Mouse (Mus musculus) CD4-positive, CD25-positive, alpha-beta regulatory T cell, adult 2 months (primary cell): ENCODE measurements around the gene Dmac2.

Source experiments
- DNase-seq: peaks from one replicate; pipeline ENCODE4 v3.0.0-alpha.2; 2012; ENCODE audit warnings: low read depth, low spot score

Gene Dmac2

DNA sequence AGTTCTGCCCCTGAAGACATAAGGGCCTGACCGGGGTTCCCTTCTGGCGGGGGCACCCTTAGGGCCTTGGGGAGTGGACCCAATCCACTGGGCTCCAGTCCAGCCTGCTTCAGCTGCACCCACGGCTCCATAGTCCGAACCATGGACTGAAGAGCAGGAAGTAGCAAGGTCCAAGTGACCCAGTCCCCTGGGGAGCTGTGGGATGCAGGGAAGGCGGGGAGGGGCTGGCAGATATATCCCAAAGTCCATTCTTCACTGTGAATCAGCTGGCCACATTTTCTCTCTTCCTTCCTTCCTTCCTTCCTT, 3.6 kb upstream of the Dmac2 start, which contains the start of gene Erich4:
Gene Erich4, minus strand, starts transcription at position 187 of the 306 bp plus-strand sequence.
- DNase-seq = no peak

- DNase-seq = no peak
Observed at GRCm38 (mm10) chr7:25617376-25618160, 1.6 kb upstream of the Dmac2 start.

GRCm38 (mm10) chr7:25619722-25619991, 443 bp downstream of the Dmac2 start:
- DNase-seq = no peak

DNA sequence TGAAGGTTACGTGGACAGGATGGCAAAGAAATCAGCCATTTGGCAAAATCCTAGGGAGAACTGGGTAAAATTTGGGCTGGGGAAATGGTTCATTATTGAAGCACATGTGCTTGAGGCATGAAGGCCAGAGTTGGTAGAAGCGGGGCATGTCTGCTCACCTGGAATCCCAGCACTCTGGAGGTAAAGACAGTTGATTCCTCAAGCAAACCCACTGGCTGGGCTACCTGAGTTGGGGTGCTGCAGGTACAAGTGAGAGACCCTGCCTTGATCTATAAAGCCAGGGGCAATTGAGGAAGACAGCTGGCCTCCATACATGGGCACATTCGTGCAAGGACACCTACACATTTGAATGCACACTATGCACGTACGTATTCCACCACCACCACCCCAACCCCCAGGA, 887 bp downstream of the Dmac2 start:
- no peak for DNase-seq

DNA sequence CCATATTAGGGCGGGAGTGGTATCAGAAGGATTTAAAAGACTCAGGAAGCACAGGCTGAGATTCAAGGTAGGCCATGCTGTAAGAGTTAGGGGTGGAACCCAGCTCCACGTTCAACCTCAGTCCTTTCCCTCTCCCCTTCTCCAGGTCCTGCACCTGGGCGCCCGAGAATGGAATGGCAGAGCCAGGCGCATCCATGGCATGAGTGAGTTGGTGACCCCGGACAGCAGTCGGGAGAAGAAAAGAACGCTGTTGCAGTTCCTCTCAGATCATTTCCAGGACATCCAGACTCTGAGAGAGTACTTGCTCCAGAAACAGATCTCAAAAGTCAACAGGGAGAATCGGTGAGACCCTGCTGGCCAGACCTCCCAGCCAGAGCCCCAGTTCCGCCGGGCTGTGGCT, 1.5 kb downstream of the Dmac2 start:
- DNase-seq = no peak

GRCm38 (mm10) chr7:25623857-25624370, 4.7 kb downstream of the Dmac2 start:
- no peak for DNase-seq

GRCm38 (mm10) chr7:25624851-25625250, 5.6 kb downstream of the Dmac2 start:
- no peak for DNase-seq

DNA sequence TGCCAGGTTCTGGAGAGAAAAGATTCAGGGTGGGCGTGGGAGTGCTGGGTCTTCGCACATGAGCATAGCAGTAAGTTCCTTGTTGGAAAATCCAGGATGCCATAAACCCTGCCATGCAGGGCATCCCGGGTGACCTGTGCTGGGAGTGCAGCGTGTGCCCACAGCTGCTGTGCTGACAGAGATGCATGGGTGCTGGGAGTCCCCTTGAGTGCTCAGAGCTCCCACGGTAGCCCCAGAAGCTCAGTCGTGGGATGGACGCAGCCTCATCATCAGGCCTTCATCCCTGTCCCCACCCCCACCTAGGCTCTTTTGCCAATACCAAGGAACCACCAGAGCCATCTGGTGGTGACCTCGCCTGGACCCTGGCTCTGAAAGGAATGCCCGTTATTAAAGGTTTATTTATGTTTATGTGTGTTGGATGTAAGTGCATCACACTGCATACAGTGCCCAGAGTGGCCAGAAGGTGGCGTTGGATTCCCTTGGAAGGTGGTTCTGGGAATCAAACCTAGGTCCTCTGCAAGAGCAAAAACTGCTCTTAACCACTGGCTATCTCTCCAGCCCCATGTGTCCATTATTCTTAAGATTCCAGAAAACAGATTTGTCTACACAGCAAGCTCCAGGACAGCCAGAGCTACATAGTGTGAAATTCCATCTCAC, 6.5 kb downstream of the Dmac2 start:
- peak; percentile 57 for DNase-seq

- DNase-seq = peak; percentile 30
Observed at GRCm38 (mm10) chr7:25626509-25627430, 7.6 kb downstream of the Dmac2 start, which contains the start of gene B3gnt8. Gene B3gnt8, plus strand, starts transcription at chr7:25626654.

DNA sequence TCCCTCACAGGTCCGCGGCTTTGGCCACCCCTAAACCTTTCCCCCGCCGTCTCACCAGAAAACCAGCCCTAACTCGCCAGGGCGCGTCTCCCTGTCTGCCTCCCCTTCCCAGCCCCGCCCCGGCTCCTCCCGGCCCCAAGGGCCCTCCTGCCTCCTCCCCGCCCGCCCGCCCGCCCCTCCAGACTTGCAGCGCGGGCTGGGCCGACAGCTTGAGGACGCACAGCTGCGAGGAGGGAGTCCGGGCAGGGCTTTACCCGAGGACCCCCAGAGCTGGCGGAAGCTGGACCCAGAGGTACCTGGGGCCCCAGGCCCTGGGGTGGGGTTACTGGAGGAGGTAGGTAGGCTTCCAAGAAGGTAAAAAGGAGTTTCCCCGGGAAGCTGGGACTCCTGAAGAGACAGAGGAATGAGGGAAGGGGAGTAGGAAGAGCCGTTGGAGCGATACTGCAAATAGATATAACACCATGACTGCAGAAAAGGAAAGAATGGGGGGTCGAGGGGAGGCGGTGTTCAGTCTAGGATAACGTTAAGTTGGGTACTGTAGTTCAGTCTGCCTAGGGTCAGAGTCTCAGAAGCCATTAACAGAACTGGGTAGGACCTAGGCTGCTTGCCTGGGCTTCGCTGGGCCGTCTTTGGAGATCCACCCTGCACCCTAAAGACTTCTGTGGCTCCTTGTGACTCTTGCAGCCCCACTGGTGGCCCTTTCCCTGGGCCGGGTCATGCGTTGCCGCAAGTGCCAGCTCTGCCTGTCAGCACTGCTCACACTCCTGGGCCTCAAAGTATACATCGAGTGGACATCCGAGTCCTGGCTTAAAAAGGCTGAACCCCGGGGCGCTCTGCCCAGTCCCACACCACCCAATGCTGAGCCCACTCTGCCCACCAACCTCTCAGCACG, 8.5 kb downstream of the Dmac2 start:
- peak; percentile 33 for DNase-seq

DNA sequence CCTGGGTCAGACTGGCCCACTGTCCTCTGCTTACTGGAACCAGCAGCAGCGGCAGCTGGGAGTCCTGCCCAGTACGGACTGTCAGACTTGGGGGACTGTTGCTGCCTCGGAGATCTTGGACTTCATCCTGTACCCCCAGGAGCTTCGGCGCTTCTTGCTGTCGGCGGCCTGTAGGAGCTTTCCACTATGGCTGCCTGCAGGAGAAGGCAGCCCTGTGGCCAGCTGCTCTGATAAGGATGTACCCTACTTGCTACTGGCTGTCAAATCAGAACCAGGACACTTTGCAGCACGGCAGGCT, 9.1 kb downstream of the Dmac2 start:
- no peak for DNase-seq

- DNase-seq = no peak
Observed at GRCm38 (mm10) chr7:25632679-25633078, 13.5 kb downstream of the Dmac2 start.

GRCm38 (mm10) chr7:25636373-25636772, 17.2 kb downstream of the Dmac2 start:
- no peak for DNase-seq

DNA sequence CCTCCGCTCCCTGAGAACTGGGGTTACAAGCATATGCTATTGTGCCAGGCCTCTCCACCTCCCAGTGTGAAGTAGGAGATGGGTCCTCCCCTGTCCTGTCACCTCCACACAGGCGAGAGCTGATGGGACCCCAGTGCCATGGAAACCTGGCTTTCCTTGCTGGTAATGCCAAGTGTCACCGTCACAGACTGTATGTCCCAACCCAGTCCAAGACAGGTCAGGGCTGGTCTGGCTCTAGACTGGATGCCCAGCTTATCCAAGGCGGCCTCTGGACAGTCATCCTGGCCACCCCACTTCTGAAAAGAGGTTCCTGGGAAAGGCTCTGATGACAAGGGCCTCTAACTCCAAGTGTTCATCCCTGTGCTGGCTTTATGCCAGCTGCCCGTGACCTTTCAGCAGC, 17.9 kb downstream of the Dmac2 start:
- no peak for DNase-seq

- no peak for DNase-seq
Observed at GRCm38 (mm10) chr7:25639754-25640153, 20.5 kb downstream of the Dmac2 start.

GRCm38 (mm10) chr7:25644136-25644535, 24.9 kb downstream of the Dmac2 start:
- DNase-seq = peak; percentile 36

GRCm38 (mm10) chr7:25644631-25645030, 25.4 kb downstream of the Dmac2 start:
- DNase-seq = no peak

DNA sequence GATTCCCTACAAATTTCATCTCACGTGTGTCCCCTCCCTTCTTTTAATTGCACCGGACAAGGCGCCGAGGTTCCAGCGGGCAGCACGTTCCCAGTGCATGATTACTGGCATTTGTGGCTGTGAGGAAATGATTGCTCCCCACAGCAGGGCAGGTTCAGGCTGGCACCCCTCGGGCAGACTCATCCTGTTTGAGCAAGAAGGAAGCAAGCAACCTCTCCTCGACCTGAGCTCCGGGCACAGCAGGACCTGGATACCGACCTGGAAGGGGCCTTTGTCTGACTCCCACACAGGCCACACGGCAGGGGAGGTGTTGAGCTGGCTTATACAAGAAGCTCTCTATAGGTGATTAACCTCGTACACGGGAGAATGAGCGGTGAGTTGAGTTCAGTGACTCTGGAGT, 25.9 kb downstream of the Dmac2 start:
- DNase-seq = no peak

DNA sequence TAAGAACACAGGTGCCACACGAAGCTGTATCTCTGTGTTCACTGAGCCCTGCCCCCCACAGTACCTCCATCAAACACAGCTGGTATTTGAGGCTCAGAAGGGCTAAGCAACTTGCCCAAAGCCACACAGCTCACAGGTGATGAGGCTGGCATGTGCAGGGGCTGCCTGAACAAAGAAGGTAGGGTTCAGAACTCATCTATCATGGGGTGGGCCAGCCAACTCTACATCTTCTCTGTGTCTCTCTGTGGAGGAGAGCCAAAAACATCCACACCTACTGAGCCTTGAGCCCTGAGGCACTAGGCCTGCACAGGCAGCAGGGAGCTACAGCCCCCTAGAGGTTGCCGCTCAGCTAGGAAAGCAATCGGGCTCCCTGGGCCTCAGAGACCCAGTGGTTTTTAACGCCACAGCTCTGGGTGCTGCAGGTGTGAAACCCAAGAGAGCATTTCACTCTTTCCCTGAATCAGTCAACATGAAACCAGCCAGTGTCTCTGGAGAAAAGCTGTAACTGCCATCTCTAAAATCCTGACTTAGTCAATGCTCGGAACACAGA, 28.4 kb downstream of the Dmac2 start:
- peak; percentile 66 for DNase-seq

DNA sequence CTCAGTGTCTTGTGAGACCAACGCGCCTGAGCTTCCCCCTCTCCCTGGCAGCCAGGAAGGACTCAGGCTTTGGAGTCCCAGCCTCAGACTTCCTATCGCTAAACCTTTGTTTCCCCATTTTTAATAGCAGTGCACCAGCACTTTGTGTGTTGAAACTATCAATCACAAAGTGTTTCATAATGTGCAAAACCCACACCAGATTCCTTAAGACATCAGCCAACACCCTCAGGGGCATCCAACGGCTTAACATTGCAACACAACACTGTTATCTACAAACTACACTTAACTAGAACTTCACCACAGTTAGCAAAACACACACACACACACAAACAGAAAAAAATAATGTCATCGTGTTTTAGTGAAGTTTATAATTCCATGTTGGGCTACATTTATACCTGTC, 30.6 kb downstream of the Dmac2 start:
- no peak for DNase-seq

DNA sequence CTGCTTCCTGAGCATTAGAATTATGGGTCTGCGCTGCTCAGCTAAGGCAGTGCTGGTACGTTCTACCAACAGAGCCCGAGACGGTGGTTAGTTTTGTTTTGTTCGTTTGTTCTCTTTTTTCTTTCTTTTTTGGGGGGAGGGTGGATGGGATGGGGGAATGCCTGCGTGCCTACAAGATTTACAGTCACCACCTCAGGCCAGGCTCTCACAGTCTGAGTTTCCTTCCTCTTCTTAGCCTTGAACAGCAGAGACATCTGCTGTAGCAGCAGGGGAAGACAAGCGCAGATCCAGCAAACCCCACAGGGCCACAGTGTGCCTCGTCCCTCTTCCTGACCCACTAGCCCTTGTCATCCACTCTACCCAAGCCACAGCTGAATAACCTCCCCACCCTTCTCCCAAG, 32.1 kb downstream of the Dmac2 start:
- peak; percentile 15 for DNase-seq
